Mouse (Mus musculus) liver, embryonic 13.5 days (tissue): ENCODE data around the gene Spata25. TPM values are rescaled to one million over a fixed set of nuclear protein-coding genes. Genes with fewer than 3 reads are reported as not detected.

ENCODE experiments used
- ATAC-seq: fragments of 200-750 bp; cut with Nextera tagmentation; 2 replicates; pipeline ENCODE4 v1.8.0; 2017; ENCODE audit warnings: low read depth, mild to moderate bottlenecking, moderate number of reproducible peaks, moderate library complexity
- DNase-seq: peaks from one replicate; pipeline ENCODE4 v3.0.0; 2022
- H3K27ac ChIP-seq: fragments of 300-500 bp; sonication (generic); 2 replicates; pipeline ENCODE4 v1.5.1; 2015; ENCODE audit warnings: moderate library complexity, mild to moderate bottlenecking, inconsistent platforms
- H3K27me3 ChIP-seq: fragments of 300-500 bp; sonication (generic); 2 replicates; pipeline ENCODE4 v1.6.1; 2015; ENCODE audit warnings: mild to moderate bottlenecking, inconsistent platforms
- H3K36me3 ChIP-seq: fragments of 300-500 bp; sonication (generic); 2 replicates; pipeline ENCODE4 v1.6.1; 2015; ENCODE audit warnings: mild to moderate bottlenecking, inconsistent platforms
- H3K4me1 ChIP-seq: fragments of 300-500 bp; sonication (generic); replicated peaks from 2 replicates; pipeline ENCODE4 v1.6.1; 2015; ENCODE audit warnings: inconsistent platforms
- H3K4me2 ChIP-seq: fragments of 300-500 bp; sonication (generic); 2 replicates; pipeline ENCODE4 v1.6.1; 2015; ENCODE audit warnings: inconsistent platforms, mild to moderate bottlenecking, moderate library complexity
- H3K4me3 ChIP-seq: fragments of 300-500 bp; sonication (generic); replicated peaks from 2 replicates; pipeline ENCODE4 v1.5.1; 2015; ENCODE audit warnings: mild to moderate bottlenecking, inconsistent platforms
- H3K9ac ChIP-seq: fragments of 300-500 bp; sonication (generic); 2 replicates; pipeline ENCODE4 v1.6.1; 2015; ENCODE audit warnings: mild to moderate bottlenecking, inconsistent platforms
- H3K9me3 ChIP-seq: fragments of 300-500 bp; sonication (generic); replicated peaks from 2 replicates; pipeline ENCODE4 v1.6.1; 2016; ENCODE audit warnings: inconsistent platforms
- WGBS: fragments of 180-500 bp; shearing (Covaris S2); methylation state at CpG from one replicate; pipeline ENCODE4 v1.1.7; 2015; ENCODE audit not compliant: insufficient replicate concordance; 5-methylcytosine and 5-hydroxymethylcytosine counted together
- polyA plus RNA-seq: library from polyadenylated mRNA; unstranded; fragments of >200 nt; fragmentation: Nextera tagmentation; extraction: Ambion mirVana; gene quantifications from 2 replicates; pipeline ENCODE4 v1.2.1, GENCODE M21; 2015

Spata25 gene
- polyA plus RNA-seq, 1 experiment from 2014 or later = not detected

DNA sequence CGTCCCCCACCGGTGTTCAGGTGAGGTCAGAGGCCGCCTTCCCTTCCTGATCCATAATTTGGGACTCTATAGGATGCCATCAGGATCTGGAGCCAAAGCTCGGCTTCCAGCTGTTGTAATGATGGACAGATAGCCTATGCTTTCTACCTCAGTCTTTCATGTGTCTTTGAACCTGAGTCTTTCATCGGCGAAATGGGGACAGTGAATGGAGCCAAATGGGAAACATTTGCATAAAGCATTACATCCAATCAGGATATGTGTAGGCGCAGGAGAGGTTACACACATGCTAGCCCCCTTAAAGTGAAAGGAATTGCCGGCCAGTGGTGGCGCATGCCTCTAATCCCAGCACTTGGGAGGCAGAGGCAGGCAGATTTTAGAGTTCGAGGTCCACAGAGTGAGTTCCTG lies 5.2 kb downstream of the Spata25 start:
- Histone ChIP-seq H3K27me3 (no peaks in the 10 kb centered on the region), H3K9me3 (no peaks in the 10 kb centered on the region), H3K27ac (peak overlapping the region; percentile 66), H3K4me2 (peak overlapping the region; percentile 84), H3K9ac (peak overlapping the region; percentile 79), H3K4me3 (peak overlapping the region; percentile 72), H3K36me3 (peaks cover 51% of the 10 kb centered on the region), H3K4me1 (peaks cover 39% of the 10 kb centered on the region)
- ATAC-seq (peak; percentile 35), DNase-seq (peak; percentile 42)
- WGBS = 1% methylated on average over 10 of the region's 10 CpGs

DNA sequence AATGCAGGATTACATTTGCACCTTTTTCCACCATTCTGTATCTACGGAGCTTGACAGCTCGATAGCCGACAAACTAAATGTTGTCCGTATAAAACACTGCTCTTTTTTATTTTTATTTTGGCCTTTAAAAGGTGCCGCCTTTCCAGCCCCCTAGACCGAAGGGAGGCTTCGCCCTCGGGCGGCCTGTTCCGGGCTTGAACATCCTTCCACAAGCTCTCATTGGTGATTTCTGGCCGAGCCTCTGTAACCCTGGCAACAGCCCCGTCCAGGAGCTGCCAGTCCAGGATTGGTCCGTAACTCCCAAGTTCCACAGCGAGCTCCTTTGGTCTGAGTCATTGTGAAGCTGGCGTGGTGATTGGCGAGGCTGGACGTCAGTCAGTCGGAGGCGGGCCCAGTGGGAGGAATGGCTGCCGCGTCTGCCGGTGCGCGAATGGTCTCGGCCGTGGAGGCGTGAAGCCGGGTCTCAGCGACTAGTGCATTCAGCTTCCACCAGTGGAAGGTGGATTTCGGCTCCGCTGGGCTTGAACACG lies 5.6 kb downstream of the Spata25 start, which contains the start of gene Zswim1:
Zswim1 (plus strand) TSS at position 51 of the 530 bp plus-strand sequence.
- H3K36me3 ChIP-seq = peaks cover 48% of the 10 kb centered on the region

DNA sequence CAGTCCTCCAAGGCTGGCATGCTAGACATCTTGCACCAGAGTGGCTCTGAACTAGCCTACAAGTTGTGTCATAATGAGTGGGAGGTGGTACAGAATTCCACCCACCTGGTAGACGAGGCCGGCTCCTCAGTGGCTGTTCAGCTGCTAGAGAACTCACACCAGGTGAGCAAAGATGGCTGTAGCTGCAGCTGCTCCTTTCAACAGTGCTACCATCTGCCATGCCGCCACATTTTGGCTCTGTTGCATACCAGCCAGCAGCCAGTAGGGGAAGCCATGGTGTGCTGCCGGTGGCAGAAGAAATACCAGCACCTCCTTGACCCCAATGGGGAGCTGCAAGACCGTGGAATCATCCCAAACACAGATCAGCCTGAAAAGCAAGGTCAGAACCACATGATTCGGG lies 7.3 kb downstream of the Spata25 start:
- Histone ChIP-seq H3K4me3 (no peak overlapping the region), H3K4me2 (no peak overlapping the region), H3K27me3 (no peaks in the 10 kb centered on the region), H3K36me3 (peaks cover 34% of the 10 kb centered on the region), H3K9ac (no peak overlapping the region), H3K27ac (no peak overlapping the region), H3K4me1 (peaks cover 41% of the 10 kb centered on the region), H3K9me3 (no peaks in the 10 kb centered on the region)
- no peak for DNase-seq
- WGBS = 83% methylated on average over 6 of the region's 6 CpGs
- ATAC-seq = no peak

More for the DNA sequence above, 5.6 kb downstream of the Spata25 start, which contains the start of gene Zswim1:
- ATAC-seq = peak; percentile 99
- peak within 1 kb of the TSS; percentile 84 for H3K4me2 ChIP-seq
- H3K9ac ChIP-seq = peak within 1 kb of the TSS; percentile 79
- no peaks in the 10 kb centered on the region for H3K9me3 ChIP-seq
- H3K4me3 ChIP-seq = peak within 1 kb of the TSS; percentile 72
- peak; percentile 99 for DNase-seq
- 2% methylated on average over 32 of the region's 32 CpGs for WGBS
- peak within 1 kb of the TSS; percentile 66 for H3K27ac ChIP-seq
- H3K27me3 ChIP-seq = no peaks in the 10 kb centered on the region
- H3K4me1 ChIP-seq = peaks cover 42% of the 10 kb centered on the region

DNA sequence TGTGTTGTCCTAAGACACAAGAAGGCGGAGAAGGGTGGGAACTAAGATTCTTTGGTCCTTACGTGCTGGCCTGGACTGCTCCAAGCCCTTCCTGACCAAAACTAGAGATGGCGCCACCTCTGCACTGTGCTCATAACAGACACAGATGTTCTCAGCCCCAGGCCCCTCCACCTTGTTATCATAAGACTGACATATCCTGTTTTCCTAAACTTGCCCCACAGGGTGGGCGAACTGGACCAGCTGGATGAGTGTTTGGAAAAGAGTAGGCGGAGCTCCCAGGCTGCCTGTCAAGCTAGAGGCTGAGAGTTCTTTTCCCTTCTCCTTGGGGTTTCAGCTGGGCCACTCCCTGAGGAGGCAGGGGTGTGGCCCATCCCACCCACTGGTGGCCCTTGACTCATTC lies 10.6 kb downstream of the Spata25 start:
- Histone ChIP-seq H3K4me3 (no peak overlapping the region), H3K9ac (no peak overlapping the region), H3K4me1 (peaks cover 43% of the 10 kb centered on the region), H3K36me3 (peaks cover 25% of the 10 kb centered on the region), H3K27me3 (no peaks in the 10 kb centered on the region), H3K27ac (no peak overlapping the region), H3K9me3 (no peaks in the 10 kb centered on the region), H3K4me2 (no peak overlapping the region)
- 72% methylated on average over 5 of the region's 5 CpGs for WGBS
- ATAC-seq = no peak
- DNase-seq = no peak

DNA sequence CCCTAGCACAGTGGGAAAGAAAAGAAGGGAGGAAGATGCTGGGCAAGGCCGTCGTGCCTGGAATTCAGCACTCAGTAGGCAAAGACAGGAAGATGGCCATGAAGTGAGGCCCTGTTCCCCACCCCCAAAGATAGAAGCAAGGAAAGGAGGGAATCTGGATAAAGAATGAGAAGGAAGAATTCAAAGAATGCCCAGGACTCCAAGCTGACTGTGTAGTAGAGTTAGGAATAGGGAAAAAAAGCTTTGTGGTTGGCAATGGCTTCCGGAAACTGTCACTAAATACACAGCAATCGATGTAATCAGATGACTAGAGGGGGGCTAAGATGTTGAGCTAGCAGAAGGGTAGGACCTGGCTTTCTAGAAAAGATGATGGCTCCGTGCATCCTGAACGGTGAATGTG lies 11.1 kb downstream of the Spata25 start:
- peaks cover 28% of the 10 kb centered on the region for H3K36me3 ChIP-seq
- 76% methylated on average over 6 of the region's 6 CpGs for WGBS
- DNase-seq (no peak), ATAC-seq (no peak)
- H3K9me3 ChIP-seq = no peaks in the 10 kb centered on the region
- no peak overlapping the region for H3K9ac ChIP-seq
- H3K4me2 ChIP-seq = no peak overlapping the region
- H3K4me3 ChIP-seq = no peak overlapping the region
- no peak overlapping the region for H3K27ac ChIP-seq
- H3K4me1 ChIP-seq = peaks cover 40% of the 10 kb centered on the region
- no peaks in the 10 kb centered on the region for H3K27me3 ChIP-seq

DNA sequence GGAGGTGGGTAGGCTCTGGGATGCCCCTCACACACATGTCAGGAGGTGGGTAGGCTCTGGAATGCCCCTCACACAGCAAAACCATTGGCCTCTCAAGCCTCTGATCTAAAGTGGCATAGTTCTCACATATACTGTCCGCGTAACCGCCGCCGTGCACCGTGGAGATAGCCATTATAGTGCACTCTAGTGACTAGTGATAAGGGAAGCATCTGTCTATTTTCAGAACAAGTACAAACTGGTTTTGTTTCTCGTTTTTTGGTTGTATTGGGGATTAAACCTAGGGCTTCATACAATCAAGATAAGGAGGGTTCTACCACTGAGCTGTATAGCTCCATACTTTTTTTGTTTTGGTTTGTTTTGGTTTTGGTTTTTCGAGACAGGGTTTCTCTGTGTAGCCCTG lies 12.5 kb downstream of the Spata25 start:
- Histone ChIP-seq H3K9ac (peak overlapping the region; percentile 11; the same call in 1 of the 2 replicates), H3K4me3 (no peak overlapping the region), H3K4me2 (peak overlapping the region; percentile 31), H3K9me3 (no peaks in the 10 kb centered on the region), H3K36me3 (peaks cover 21% of the 10 kb centered on the region), H3K4me1 (peaks cover 35% of the 10 kb centered on the region), H3K27ac (peak overlapping the region; percentile 69), H3K27me3 (no peaks in the 10 kb centered on the region)
- DNase-seq (peak; percentile 50), ATAC-seq (peak; percentile 79)
- WGBS = 55% methylated on average over 8 of the region's 8 CpGs

DNA sequence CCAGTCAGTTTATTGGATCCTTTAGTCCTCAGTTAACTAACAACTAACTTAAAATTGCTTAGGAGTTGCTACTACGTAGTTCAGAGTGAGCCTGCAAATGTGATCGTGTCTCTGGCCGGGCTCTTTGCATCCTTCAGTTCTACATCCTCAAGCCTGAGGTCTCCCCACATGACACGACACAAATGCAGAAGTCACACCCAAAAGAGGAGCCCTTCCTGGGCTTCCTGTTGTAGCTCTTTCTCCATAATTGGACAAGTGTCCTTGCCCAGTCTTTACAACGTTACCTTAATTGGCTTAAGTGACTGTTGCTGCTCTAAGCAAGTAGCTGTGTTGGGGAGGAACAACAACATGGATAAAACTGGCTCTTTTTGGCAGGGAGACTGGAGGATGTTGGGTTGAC lies 13.0 kb downstream of the Spata25 start:
- peak overlapping the region; percentile 31 for H3K4me2 ChIP-seq
- DNase-seq = no peak
- peaks cover 16% of the 10 kb centered on the region for H3K36me3 ChIP-seq
- 61% methylated on average over 5 of the region's 5 CpGs for WGBS
- peak overlapping the region; percentile 69 for H3K27ac ChIP-seq
- H3K9ac ChIP-seq = peak overlapping the region; percentile 11; the same call in 1 of the 2 replicates
- peaks cover 35% of the 10 kb centered on the region for H3K4me1 ChIP-seq
- no peaks in the 10 kb centered on the region for H3K27me3 ChIP-seq
- peak; percentile 52 for ATAC-seq
- H3K4me3 ChIP-seq = no peak overlapping the region
- no peaks in the 10 kb centered on the region for H3K9me3 ChIP-seq

DNA sequence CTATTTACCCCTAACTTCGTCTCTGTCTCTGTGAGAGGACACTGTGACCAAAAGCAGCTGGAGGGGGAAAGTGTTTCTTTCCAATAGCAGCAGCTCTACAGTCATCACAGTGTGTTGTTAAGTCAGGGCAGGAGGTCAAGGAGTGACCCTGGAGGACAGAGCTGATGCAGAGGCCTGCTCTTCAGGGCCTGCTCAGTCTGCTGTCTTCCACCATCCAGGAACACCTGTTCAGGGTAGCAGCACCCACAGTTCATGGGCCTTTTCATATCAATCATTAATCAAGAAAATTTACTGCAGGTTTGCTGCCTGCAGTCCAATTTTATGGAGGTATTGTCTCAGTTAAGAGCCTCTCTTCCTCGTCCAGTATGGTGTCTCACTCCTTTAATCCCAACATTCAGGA lies 14.8 kb downstream of the Spata25 start:
- no peaks in the 10 kb centered on the region for H3K27me3 ChIP-seq
- peaks cover 35% of the 10 kb centered on the region for H3K4me1 ChIP-seq
- H3K9me3 ChIP-seq = no peaks in the 10 kb centered on the region
- H3K27ac ChIP-seq = no peak overlapping the region
- ATAC-seq (no peak), DNase-seq (no peak)
- no peak overlapping the region for H3K4me3 ChIP-seq
- peaks cover 22% of the 10 kb centered on the region for H3K36me3 ChIP-seq
- no peak overlapping the region for H3K9ac ChIP-seq
- WGBS = 67% methylated on average over 2 of the region's 2 CpGs
- no peak overlapping the region for H3K4me2 ChIP-seq

DNA sequence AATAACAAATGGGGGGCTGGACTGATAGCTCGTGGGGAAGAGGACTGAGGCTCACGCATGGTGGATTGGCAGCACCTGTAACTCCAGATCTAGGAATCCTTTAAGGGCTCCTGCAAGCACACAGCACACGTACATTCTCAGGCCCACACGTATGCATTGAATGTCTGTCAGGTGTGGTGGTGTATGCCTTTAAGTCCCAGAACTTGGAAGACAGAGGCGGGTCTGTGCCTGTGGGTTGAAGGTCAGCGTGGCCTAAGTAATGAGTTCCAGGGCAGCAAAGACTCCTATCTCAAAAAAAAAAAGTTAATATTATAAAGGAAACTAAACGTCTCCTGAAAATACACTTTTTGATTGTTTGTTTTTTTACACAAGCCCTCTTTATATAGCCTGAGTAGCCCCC lies 21.7 kb downstream of the Spata25 start:
- peak overlapping the region; percentile 16; the same call in 1 of the 2 replicates for H3K27ac ChIP-seq
- no peak for DNase-seq

DNA sequence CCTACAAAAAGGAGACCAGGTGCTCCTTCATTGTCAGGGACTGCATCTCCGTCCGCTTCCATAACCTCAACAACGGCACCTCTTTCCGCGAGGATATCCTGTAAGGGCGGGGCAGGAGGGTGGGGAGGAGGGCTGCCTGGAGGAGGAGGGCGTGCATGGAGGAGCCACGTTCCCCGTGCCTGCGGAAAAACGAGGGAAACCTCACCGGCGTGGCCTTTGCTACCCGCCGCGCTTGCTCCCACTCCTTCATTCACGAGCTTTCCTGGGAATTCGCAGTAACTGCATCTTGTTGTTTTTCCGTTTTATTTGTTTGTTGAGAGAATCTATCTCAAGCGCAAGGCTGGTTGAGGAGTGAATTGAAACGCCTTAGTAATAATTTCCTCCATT lies 23.0 kb downstream of the Spata25 start:
- under 1% methylated on average over 21 of the region's 21 CpGs for WGBS
- H3K4me2 ChIP-seq = peak overlapping the region; percentile 92
- peak overlapping the region; percentile 99 for H3K27ac ChIP-seq
- no peak for DNase-seq
- peaks cover 37% of the 10 kb centered on the region for H3K36me3 ChIP-seq
- peak overlapping the region; percentile 90 for H3K9ac ChIP-seq
- H3K4me3 ChIP-seq = peak overlapping the region; percentile 86
- H3K4me1 ChIP-seq = peaks cover 35% of the 10 kb centered on the region
- no peaks in the 10 kb centered on the region for H3K27me3 ChIP-seq
- ATAC-seq = peak; percentile 78
- no peaks in the 10 kb centered on the region for H3K9me3 ChIP-seq

More for the DNA sequence above, 21.7 kb downstream of the Spata25 start:
- peaks cover 26% of the 10 kb centered on the region for H3K36me3 ChIP-seq
- no peak for ATAC-seq
- peak overlapping the region; percentile 92 for H3K4me2 ChIP-seq
- no peaks in the 10 kb centered on the region for H3K9me3 ChIP-seq
- H3K4me3 ChIP-seq = peak overlapping the region; percentile 86; the same call in 1 of the 2 replicates
- peaks cover 35% of the 10 kb centered on the region for H3K4me1 ChIP-seq
- H3K27me3 ChIP-seq = no peaks in the 10 kb centered on the region
- peak overlapping the region; percentile 90; the same call in 1 of the 2 replicates for H3K9ac ChIP-seq
- WGBS = 70% methylated on average over 7 of the region's 7 CpGs

DNA sequence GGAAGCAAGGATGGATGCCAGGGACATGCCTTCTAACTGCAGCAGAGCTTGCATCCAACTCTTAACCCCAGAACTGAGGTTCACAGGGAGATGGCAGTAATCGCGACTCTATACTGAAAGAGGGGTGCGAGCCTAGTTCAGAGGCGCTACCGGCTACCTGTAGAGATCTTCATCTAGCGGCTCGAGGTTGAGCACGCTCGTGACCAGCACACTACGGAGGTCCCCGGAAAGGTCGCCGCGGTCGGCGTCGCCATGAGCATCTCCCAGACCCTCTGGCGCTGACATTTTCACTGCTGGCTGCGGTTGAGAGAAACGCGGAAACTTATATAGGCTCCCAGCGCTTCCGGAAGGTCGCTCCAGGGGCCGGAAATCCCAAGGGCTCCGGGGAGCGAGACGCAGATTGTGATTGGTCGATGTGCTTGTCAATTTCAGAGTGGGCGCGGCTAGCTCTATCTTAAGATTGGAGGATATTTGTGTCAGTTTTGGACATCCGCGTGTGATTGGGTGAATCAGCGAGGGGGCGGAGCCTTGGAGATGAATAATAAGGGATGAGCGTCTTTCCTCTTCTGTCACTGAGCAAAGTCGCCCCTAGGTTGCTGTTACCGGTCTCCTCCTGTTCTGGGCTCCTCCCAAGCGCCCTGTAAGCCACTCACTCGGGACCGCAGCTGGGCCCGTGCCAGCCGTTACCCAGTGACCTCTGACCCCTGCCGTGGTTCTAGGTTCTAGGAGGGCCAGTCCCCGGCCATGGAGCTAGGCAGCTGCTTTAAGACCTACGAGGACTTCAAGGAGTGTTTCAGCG lies 23.6 kb downstream of the Spata25 start, which contains the start of the genes Acot8 and Zswim3:
Acot8 (minus strand) TSS at position 350 of the 799 bp plus-strand sequence.
Zswim3 (plus strand) TSS at position 566 of the 799 bp plus-strand sequence.
- peaks cover 35% of the 10 kb centered on the region for H3K4me1 ChIP-seq
- peak within 1 kb of the TSS; percentile 92 for H3K4me2 ChIP-seq
- no peaks in the 10 kb centered on the region for H3K27me3 ChIP-seq
- no peaks in the 10 kb centered on the region for H3K9me3 ChIP-seq
- WGBS = under 1% methylated on average over 47 of the region's 47 CpGs
- H3K9ac ChIP-seq = peak within 1 kb of the TSS; percentile 90
- H3K36me3 ChIP-seq = peaks cover 42% of the 10 kb centered on the region
- ATAC-seq = peak; percentile 94
- peak within 1 kb of the TSS; percentile 86 for H3K4me3 ChIP-seq
- peak; percentile 98 for DNase-seq
- peak within 1 kb of the TSS; percentile 99 for H3K27ac ChIP-seq
